Mouse (Mus musculus) kidney, embryonic 14.5 days (tissue): ENCODE measurements around the gene Slc25a26. TPM values are rescaled to one million over a fixed set of nuclear protein-coding genes. Genes with fewer than 3 reads are reported as not detected.

ENCODE experiments used
- ATAC-seq: fragments of 200-750 bp; cut with Nextera tagmentation; 2 replicates; pipeline ENCODE4 v1.8.0; 2017; ENCODE audit warnings: moderate number of reproducible peaks, mild to moderate bottlenecking, moderate TSS enrichment, moderate library complexity; ENCODE audit not compliant: low FRiP score, low TSS enrichment
- H3K27ac ChIP-seq: fragments of 300-500 bp; sonication (generic); 2 replicates; pipeline ENCODE4 v1.5.1; 2014; ENCODE audit warnings: low read depth, mild to moderate bottlenecking, low read length, moderate library complexity, mixed read lengths
- H3K27me3 ChIP-seq: fragments of 300-500 bp; sonication (generic); 2 replicates; pipeline ENCODE4 v1.6.1; 2014; ENCODE audit warnings: mild to moderate bottlenecking, low read length; ENCODE audit not compliant: control insufficient read depth, insufficient read depth
- H3K36me3 ChIP-seq: fragments of 300-500 bp; sonication (generic); 2 replicates; pipeline ENCODE4 v1.6.1; 2014; ENCODE audit warnings: low read length, mixed read lengths; ENCODE audit not compliant: control insufficient read depth, insufficient read depth
- H3K4me1 ChIP-seq: fragments of 300-500 bp; sonication (generic); 2 replicates; pipeline ENCODE4 v1.6.1; 2014; ENCODE audit warnings: low read length, mixed read lengths; ENCODE audit not compliant: control insufficient read depth, insufficient read depth
- H3K4me2 ChIP-seq: fragments of 300-500 bp; sonication (generic); replicated peaks from 2 replicates; pipeline ENCODE4 v1.6.1; 2014; ENCODE audit warnings: low read depth, mild to moderate bottlenecking, low read length
- H3K4me3 ChIP-seq: fragments of 300-500 bp; sonication (generic); 2 replicates; pipeline ENCODE4 v1.5.1; 2014; ENCODE audit warnings: mild to moderate bottlenecking, low read length
- H3K9ac ChIP-seq: fragments of 300-500 bp; sonication (generic); 2 replicates; pipeline ENCODE4 v1.6.1; 2014; ENCODE audit warnings: low read depth, mild to moderate bottlenecking, low read length, moderate library complexity
- H3K9me3 ChIP-seq: fragments of 300-500 bp; sonication (generic); 2 replicates; pipeline ENCODE4 v1.6.1; 2016; ENCODE audit warnings: low read length; ENCODE audit not compliant: control insufficient read depth
- WGBS: fragments of 180-500 bp; shearing (Covaris S2); extraction: QIAGEN DNeasy Blood & Tissue Kit; methylation state at CpG from one replicate; pipeline ENCODE4 v1.1.7; 2014; 5-methylcytosine and 5-hydroxymethylcytosine counted together
- polyA plus RNA-seq: library from polyadenylated mRNA; unstranded; fragments of >200 nt; fragmentation: Nextera tagmentation; extraction: Ambion mirVana; gene quantifications from 2 replicates; pipeline ENCODE4 v1.2.1, GENCODE M21; 2014

Gene Slc25a26
- polyA plus RNA-seq, 1 experiment from 2014 or later = 8.6 TPM

DNA sequence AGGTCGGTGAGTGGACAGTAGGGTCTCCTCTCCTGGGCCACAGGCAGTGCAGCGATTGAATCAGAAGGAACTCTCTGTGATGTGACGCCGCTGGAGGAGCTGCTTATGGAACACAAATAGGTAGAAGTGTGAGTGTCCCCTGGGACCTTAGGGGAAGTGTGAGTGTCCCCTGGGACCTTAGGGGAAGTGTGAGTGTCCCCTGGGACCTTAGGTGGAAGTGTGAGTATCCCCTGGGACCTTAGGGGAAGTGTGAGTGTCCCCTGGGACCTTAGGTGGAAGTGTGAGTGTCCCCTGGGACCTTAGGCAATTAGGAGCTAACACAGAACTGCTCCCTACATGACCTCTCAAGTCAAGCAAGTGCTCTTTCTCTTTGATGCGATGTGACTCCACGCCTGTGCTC lies 18.0 kb downstream of the Slc25a26 start:
- Histone ChIP-seq H3K4me3 (no peak overlapping the region), H3K4me2 (no peak overlapping the region), H3K36me3 (no peaks in the 10 kb centered on the region), H3K4me1 (no peaks in the 10 kb centered on the region), H3K9ac (no peak overlapping the region), H3K27me3 (no peaks in the 10 kb centered on the region), H3K27ac (no peak overlapping the region), H3K9me3 (no peaks in the 10 kb centered on the region)
- no peak for ATAC-seq
- 95% methylated on average over 6 of the region's 6 CpGs for WGBS

DNA sequence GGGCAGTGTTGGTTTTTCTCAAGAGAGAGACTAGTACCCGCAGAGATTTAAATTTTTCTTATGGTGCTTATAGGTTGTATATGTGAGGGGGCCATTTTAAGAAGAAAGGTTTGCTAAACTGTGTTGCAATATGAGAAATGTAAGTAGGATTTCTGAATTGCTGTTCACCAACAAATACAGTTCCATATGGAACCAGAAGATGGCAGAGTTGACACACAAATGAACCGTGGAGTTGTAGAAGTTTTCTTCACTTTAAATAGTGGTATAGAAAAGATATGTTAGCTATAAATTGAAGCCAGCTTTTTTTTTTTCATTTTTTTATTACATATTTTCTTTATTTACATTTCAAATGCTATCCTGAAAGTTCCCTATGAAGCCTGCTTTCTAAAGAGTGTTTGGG lies 24.2 kb downstream of the Slc25a26 start:
- Histone ChIP-seq H3K4me2 (no peak overlapping the region), H3K9ac (no peak overlapping the region), H3K36me3 (no peaks in the 10 kb centered on the region), H3K27me3 (no peaks in the 10 kb centered on the region), H3K9me3 (no peaks in the 10 kb centered on the region), H3K4me3 (no peak overlapping the region), H3K4me1 (no peaks in the 10 kb centered on the region), H3K27ac (no peak overlapping the region)
- no peak for ATAC-seq
- 34% methylated on average over 2 of the region's 2 CpGs for WGBS

DNA sequence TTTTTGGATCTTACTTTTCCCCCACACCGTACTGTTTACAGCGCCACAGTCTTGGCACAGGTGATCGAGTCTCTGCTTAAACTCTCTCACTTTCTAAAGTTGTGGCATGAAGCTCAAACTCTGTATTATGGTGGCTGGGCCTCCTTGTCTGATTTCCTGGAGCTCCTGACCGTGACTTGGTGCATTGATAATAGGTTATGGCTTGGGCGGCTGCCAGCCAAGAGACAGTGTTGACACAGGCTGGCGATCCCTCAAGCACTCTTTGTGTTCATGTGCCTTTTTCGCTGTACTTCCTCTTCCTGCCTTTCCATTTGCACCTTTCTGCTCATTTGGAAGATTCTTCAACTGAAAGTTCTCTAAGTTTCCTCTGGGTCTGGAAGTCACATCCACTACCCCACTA lies 30.6 kb downstream of the Slc25a26 start:
- H3K27me3 ChIP-seq = no peaks in the 10 kb centered on the region
- no peak overlapping the region for H3K27ac ChIP-seq
- no peak overlapping the region for H3K4me3 ChIP-seq
- no peak overlapping the region for H3K9ac ChIP-seq
- no peak overlapping the region for H3K4me2 ChIP-seq
- no peaks in the 10 kb centered on the region for H3K4me1 ChIP-seq
- WGBS = 83% methylated on average over 7 of the region's 7 CpGs
- H3K36me3 ChIP-seq = no peaks in the 10 kb centered on the region
- no peak for ATAC-seq
- H3K9me3 ChIP-seq = no peaks in the 10 kb centered on the region

DNA sequence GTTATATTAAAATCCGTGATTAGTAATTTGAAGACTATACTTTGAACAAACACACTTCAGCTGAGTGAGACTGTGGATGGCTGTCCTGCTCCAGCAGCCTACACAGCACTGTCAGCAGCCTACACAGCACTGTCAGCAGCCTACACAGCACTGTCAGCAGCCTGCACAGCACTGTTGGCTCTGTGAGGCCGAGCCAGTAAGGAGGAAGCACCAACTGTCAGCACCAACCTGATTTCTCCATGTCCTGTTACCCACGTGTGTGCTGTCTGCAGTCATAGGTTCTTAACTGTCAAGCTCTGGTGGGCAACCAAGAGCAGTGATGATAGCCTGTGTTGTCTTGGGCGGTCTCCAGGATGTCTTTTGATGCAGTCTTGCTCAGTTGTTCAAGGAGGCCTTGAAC lies 32.0 kb downstream of the Slc25a26 start:
- no peaks in the 10 kb centered on the region for H3K9me3 ChIP-seq
- WGBS = 92% methylated on average over 4 of the region's 4 CpGs
- no peak for ATAC-seq

DNA sequence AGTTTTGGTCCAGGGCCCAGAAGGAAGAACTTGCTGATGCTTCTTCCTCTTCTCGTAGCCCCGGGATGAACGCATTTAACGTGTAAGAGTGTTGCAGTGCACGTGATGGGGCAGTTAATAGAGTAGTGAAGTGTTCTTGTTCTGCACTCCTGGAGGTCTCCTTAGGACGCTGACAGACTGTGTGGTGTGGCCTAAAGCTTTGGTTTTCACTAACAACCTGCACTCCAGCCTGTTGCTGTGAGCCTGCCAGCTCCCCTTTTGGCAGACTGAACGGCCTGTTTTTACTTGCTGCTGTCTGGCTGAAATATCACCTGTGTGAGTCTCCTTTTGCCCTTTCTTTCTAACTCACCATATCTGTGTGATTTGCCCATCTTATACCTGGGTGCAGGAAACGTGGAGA lies 36.3 kb downstream of the Slc25a26 start:
- Histone ChIP-seq H3K4me3 (no peak overlapping the region), H3K9me3 (no peaks in the 10 kb centered on the region), H3K36me3 (no peaks in the 10 kb centered on the region), H3K4me2 (no peak overlapping the region), H3K9ac (no peak overlapping the region), H3K4me1 (no peaks in the 10 kb centered on the region), H3K27ac (no peak overlapping the region), H3K27me3 (no peaks in the 10 kb centered on the region)
- WGBS = 71% methylated on average over 8 of the region's 8 CpGs
- ATAC-seq = no peak

More for the DNA sequence above, 32.0 kb downstream of the Slc25a26 start:
- H3K9ac ChIP-seq = no peak overlapping the region
- no peak overlapping the region for H3K4me2 ChIP-seq
- no peaks in the 10 kb centered on the region for H3K36me3 ChIP-seq
- H3K27me3 ChIP-seq = no peaks in the 10 kb centered on the region
- H3K4me3 ChIP-seq = no peak overlapping the region
- no peaks in the 10 kb centered on the region for H3K4me1 ChIP-seq
- no peak overlapping the region for H3K27ac ChIP-seq

DNA sequence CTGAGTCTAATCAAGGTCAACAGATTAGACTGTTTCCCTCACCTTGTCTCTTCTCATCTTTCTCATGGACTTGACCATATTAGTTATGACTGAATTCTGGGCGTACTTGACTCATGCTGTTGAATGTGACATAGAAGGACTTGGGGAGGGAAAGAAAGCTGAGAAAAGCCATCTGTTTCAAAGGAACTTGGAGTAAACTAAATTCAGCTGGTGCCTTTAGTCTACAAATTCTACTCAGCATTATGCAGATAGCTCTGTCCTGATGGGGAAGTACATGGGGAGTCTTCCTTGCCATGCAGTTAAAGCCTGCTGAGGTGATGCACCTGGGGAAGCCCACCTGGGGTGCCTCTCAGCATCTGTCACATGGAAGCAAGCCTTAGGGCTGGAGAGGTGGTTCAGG lies 37.5 kb downstream of the Slc25a26 start:
- no peaks in the 10 kb centered on the region for H3K27me3 ChIP-seq
- H3K9ac ChIP-seq = no peak overlapping the region
- no peak for ATAC-seq
- no peaks in the 10 kb centered on the region for H3K9me3 ChIP-seq
- no peak overlapping the region for H3K4me2 ChIP-seq
- no peak overlapping the region for H3K27ac ChIP-seq
- no peak overlapping the region for H3K4me3 ChIP-seq
- WGBS = 76% methylated on average over 1 of the region's 1 CpGs
- no peaks in the 10 kb centered on the region for H3K36me3 ChIP-seq
- H3K4me1 ChIP-seq = no peaks in the 10 kb centered on the region

DNA sequence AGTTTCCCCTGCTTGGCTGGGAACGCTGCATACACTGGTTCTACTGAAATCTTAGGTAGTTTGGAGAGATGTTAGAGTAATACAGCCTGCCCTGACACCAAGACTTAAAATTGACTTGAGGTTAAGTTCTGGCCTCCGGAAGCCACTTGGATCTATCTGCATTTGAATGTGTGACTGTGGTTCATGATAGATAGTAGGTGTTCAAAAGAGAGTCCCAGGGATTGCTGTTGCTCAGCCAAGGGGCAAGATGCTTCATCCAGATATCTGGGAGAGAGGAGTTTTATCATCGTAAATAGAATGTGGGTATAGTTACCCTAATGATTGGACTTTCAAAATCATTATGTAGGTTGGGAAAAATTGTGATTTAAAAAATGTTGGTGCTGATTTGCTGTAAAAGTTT lies 40.0 kb downstream of the Slc25a26 start:
- H3K4me3 ChIP-seq = no peak overlapping the region
- no peak overlapping the region for H3K4me2 ChIP-seq
- WGBS = 76% methylated on average over 3 of the region's 3 CpGs
- ATAC-seq = no peak
- H3K36me3 ChIP-seq = no peaks in the 10 kb centered on the region
- H3K9me3 ChIP-seq = no peaks in the 10 kb centered on the region
- H3K4me1 ChIP-seq = no peaks in the 10 kb centered on the region
- no peak overlapping the region for H3K9ac ChIP-seq
- H3K27ac ChIP-seq = no peak overlapping the region
- H3K27me3 ChIP-seq = no peaks in the 10 kb centered on the region

DNA sequence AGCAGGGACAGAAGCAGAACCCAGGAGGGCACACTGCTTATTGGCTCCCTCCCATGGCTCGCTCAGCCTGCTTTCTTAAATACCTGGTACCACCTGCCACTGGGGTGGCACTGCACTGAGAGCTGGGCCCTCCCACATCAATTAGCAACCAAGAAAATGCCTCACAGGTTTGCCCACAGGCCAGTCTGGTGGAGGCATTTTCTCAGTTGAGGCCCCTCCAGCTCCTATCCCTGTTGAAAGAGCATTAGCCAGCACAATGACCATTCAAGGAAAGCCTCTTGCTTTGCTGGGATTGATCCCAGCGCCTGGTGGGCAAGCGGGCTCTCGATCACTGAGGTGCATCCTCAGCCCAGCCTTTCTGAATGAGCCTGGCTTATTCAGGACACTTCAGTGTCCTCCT lies 40.5 kb downstream of the Slc25a26 start:
- no peak overlapping the region for H3K4me3 ChIP-seq
- H3K27ac ChIP-seq = no peak overlapping the region
- H3K4me2 ChIP-seq = no peak overlapping the region
- no peak overlapping the region for H3K9ac ChIP-seq
- H3K4me1 ChIP-seq = no peaks in the 10 kb centered on the region
- ATAC-seq = no peak
- H3K36me3 ChIP-seq = no peaks in the 10 kb centered on the region
- H3K27me3 ChIP-seq = no peaks in the 10 kb centered on the region
- WGBS = 60% methylated on average over 4 of the region's 4 CpGs
- no peaks in the 10 kb centered on the region for H3K9me3 ChIP-seq

DNA sequence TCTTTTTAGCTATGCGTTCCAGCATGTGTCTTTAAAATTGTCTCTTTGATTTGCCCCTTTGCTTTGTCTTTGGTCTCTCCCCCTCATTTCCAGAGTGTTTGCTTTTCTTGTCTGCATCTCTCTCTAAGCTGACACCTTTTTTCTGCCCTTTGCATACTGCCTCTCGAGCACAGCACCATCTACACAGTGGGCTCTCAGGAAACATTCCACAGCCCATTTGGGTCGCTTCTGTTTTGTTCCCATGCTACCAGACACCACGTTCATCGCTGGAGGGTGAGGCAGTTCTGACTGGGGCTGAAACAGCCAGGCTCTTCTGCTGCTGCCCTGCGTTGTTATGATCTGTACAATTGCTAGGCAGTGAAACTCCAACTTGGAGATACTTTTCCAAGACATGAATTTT lies 41.0 kb downstream of the Slc25a26 start:
- WGBS = 29% methylated on average over 6 of the region's 6 CpGs
- Histone ChIP-seq H3K4me2 (no peak overlapping the region), H3K4me3 (no peak overlapping the region), H3K9ac (no peak overlapping the region), H3K9me3 (no peaks in the 10 kb centered on the region), H3K27ac (no peak overlapping the region), H3K4me1 (no peaks in the 10 kb centered on the region), H3K36me3 (no peaks in the 10 kb centered on the region), H3K27me3 (no peaks in the 10 kb centered on the region)
- ATAC-seq = no peak

DNA sequence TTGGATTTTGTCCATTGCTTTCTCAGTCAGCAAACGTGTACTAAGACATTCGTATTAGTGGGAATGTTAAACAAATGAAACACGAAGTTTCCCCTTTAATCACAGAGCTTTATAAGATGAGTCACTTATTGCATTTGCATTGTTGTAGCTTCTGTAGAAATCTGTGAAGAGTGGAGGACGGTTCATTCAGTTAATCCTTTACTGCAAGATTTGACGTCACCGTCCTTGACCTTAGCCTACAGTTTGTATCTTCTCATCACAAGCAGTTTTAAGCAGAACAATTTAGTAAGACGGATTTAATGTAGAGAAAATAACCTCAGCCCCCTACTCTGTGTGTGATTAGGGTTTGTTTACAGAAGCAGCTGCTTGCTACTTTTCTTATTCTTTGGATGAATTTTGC lies 41.7 kb downstream of the Slc25a26 start:
- Histone ChIP-seq H3K9ac (no peak overlapping the region), H3K4me3 (no peak overlapping the region), H3K9me3 (no peaks in the 10 kb centered on the region), H3K4me2 (no peak overlapping the region), H3K27me3 (no peaks in the 10 kb centered on the region), H3K4me1 (no peaks in the 10 kb centered on the region), H3K27ac (no peak overlapping the region), H3K36me3 (no peaks in the 10 kb centered on the region)
- WGBS = 63% methylated on average over 7 of the region's 7 CpGs
- ATAC-seq = no peak
